Mouse (Mus musculus) heart, embryonic 16.5 days (tissue): ENCODE results near the gene Mgat5. TPM values are rescaled to one million over a fixed set of nuclear protein-coding genes. Genes with fewer than 3 reads are reported as not detected.

Source experiments
- ATAC-seq: fragments of 200-750 bp; cut with Nextera tagmentation; replicated peaks from 2 replicates; pipeline ENCODE4 v1.8.0; 2017; ENCODE audit warnings: moderate number of reproducible peaks; ENCODE audit not compliant: insufficient read depth, low FRiP score; ENCODE audit errors: extremely low read depth
- H3K27ac ChIP-seq: fragments of 300-500 bp; sonication (generic); 2 replicates; pipeline ENCODE4 v1.5.1; 2014; ENCODE audit warnings: mild to moderate bottlenecking, low read length, control low read depth, moderate library complexity
- H3K27me3 ChIP-seq: fragments of 300-500 bp; sonication (generic); 2 replicates; pipeline ENCODE4 v1.6.1; 2014; ENCODE audit warnings: low read length, mixed read lengths; ENCODE audit not compliant: control insufficient read depth, insufficient read depth
- H3K36me3 ChIP-seq: fragments of 300-500 bp; sonication (generic); 2 replicates; pipeline ENCODE4 v1.6.1; 2014; ENCODE audit not compliant: control insufficient read depth, insufficient read depth
- H3K4me1 ChIP-seq: fragments of 300-500 bp; sonication (generic); 2 replicates; pipeline ENCODE4 v1.6.1; 2014; ENCODE audit warnings: low read length, mixed read lengths; ENCODE audit not compliant: control insufficient read depth, insufficient read depth
- H3K4me2 ChIP-seq: fragments of 300-500 bp; sonication (generic); 2 replicates; pipeline ENCODE4 v1.6.1; 2014; ENCODE audit warnings: low read depth, mild to moderate bottlenecking, control low read depth, low read length
- H3K4me3 ChIP-seq: fragments of 300-500 bp; sonication (generic); 2 replicates; pipeline ENCODE4 v1.5.1; 2014; ENCODE audit warnings: mild to moderate bottlenecking, control low read depth, low read length
- H3K9ac ChIP-seq: fragments of 300-500 bp; sonication (generic); 2 replicates; pipeline ENCODE4 v1.6.1; 2014; ENCODE audit warnings: low read length, control low read depth
- H3K9me3 ChIP-seq: fragments of 300-500 bp; sonication (generic); replicated peaks from 2 replicates; pipeline ENCODE4 v1.6.1; 2016; ENCODE audit warnings: low read length; ENCODE audit not compliant: control insufficient read depth
- WGBS: fragments of 180-500 bp; shearing (Covaris S2); extraction: QIAGEN DNeasy Blood & Tissue Kit; methylation state at CpG from one replicate; pipeline ENCODE4 v1.1.7; 2014; 5-methylcytosine and 5-hydroxymethylcytosine counted together
- polyA plus RNA-seq: library from polyadenylated mRNA; unstranded; fragments of >200 nt; fragmentation: Nextera tagmentation; extraction: Ambion mirVana; gene quantifications from 2 replicates; pipeline ENCODE4 v1.2.1, GENCODE M21; 2015

The Mgat5 gene
- polyA plus RNA-seq, 1 experiment from 2014 or later = 5.1 TPM

DNA sequence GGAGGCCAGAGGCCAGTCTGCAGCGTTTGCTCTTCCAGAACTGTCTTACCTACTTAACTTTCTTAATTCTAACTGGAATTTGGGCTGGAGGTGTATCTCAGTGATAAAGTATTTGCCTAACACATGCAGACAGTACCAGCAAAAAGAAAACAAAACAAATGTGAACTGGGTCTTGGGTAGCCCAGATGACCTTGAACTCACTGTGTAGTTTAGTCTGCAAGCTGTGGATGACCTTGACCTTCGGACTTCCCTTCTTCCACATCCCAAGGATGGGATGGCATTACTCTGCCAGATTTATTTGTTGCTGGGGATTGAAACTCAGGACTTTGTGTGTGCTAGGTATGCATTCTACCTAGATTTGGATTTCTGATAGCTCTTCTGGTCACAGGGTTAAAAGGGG lies 24.2 kb downstream of the Mgat5 start:
- no peaks in the 10 kb centered on the region for H3K27me3 ChIP-seq
- no peaks in the 10 kb centered on the region for H3K36me3 ChIP-seq
- no peak overlapping the region for H3K9ac ChIP-seq
- no peak overlapping the region for H3K4me2 ChIP-seq
- no peak overlapping the region for H3K27ac ChIP-seq
- ATAC-seq = no peak
- H3K9me3 ChIP-seq = no peaks in the 10 kb centered on the region
- no peaks in the 10 kb centered on the region; the same call in 1 of the 2 replicates for H3K4me1 ChIP-seq
- no peak overlapping the region for H3K4me3 ChIP-seq
- WGBS = 85% methylated on average over 2 of the region's 2 CpGs

DNA sequence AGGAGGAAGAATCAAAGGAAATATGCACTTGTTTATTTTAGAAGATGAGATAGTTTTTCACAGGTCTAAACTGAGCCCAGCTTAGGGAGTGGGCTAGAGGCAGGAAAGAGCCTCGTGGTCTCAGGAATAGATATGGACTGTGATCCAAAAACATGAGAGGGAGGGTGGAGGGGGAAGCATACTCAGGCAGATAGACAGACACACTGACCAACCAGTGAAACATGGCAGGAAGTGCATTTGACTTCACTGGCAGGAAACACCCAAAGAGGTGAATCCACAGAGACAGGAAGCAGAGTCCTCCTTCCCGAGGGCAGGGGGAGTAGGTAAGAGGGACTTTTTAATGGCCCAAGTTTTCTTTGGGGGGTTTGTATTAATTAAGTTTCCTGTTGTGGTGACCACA lies 25.7 kb downstream of the Mgat5 start:
- no peaks in the 10 kb centered on the region for H3K9me3 ChIP-seq
- no peak overlapping the region for H3K4me3 ChIP-seq
- WGBS = 44% methylated on average over 2 of the region's 2 CpGs
- peak; percentile 49 for ATAC-seq
- H3K27me3 ChIP-seq = no peaks in the 10 kb centered on the region
- no peaks in the 10 kb centered on the region for H3K36me3 ChIP-seq
- H3K27ac ChIP-seq = 0 out of 2 replicates have a peak overlapping the region, but pooled peaks have one; percentile 4
- peaks cover 5% of the 10 kb centered on the region; the same call in 1 of the 2 replicates for H3K4me1 ChIP-seq
- H3K4me2 ChIP-seq = no peak overlapping the region; the same call in 1 of the 2 replicates
- H3K9ac ChIP-seq = no peak overlapping the region

DNA sequence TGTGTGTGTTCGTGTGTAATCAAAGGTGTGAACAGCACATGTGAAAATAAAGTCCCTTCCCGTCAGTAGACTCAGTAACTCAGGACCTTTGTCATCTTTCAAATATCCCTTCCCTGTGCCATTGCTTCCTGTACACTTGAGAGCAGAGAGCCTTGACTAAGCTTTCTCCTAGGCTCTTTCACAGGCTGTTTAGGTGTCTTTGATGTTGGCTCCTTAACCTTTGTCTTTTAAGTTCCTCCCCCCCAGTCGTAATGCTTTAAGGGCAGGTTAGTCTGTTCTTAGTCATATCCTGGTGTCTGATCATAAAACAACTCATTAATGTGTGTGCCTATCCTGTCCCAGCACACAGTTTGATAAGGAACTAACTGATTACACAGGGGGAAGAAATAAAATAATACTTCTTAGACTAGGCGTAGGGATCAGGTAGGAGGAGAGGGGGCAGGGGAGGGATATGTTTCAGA lies 28.4 kb downstream of the Mgat5 start:
- no peaks in the 10 kb centered on the region for H3K36me3 ChIP-seq
- no peak overlapping the region for H3K27ac ChIP-seq
- H3K27me3 ChIP-seq = no peaks in the 10 kb centered on the region
- no peak overlapping the region for H3K4me3 ChIP-seq
- no peak overlapping the region for H3K9ac ChIP-seq
- no peak overlapping the region for H3K4me2 ChIP-seq
- H3K4me1 ChIP-seq = peaks cover 5% of the 10 kb centered on the region; the same call in 1 of the 2 replicates
- no peaks in the 10 kb centered on the region for H3K9me3 ChIP-seq
- WGBS = 61% methylated on average over 4 of the region's 4 CpGs
- no peak for ATAC-seq

DNA sequence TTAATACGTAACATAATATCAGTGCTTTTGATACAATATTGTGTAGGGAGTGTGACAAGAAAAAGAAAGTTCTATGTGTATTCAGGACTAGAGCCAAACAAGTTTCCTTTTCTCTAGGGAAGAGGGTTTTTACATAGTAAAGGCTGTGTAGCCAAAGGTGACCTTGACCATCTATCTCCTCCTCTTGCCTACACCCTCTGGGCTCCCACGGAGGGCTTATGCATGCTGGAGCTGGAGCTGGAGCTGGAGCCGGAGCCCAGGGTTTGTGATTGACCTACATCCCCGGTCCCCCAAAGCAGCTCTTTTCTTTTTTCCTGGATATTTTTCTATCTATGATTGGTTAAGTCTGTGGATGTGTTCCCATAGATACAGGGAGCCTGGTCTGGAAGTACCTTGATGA lies 30.3 kb downstream of the Mgat5 start:
- Histone ChIP-seq H3K9me3 (no peaks in the 10 kb centered on the region), H3K4me3 (no peak overlapping the region), H3K27me3 (no peaks in the 10 kb centered on the region), H3K4me2 (no peak overlapping the region), H3K36me3 (no peaks in the 10 kb centered on the region), H3K4me1 (peaks cover 13% of the 10 kb centered on the region), H3K9ac (no peak overlapping the region), H3K27ac (no peak overlapping the region)
- WGBS = 55% methylated on average over 4 of the region's 4 CpGs
- ATAC-seq = no peak

DNA sequence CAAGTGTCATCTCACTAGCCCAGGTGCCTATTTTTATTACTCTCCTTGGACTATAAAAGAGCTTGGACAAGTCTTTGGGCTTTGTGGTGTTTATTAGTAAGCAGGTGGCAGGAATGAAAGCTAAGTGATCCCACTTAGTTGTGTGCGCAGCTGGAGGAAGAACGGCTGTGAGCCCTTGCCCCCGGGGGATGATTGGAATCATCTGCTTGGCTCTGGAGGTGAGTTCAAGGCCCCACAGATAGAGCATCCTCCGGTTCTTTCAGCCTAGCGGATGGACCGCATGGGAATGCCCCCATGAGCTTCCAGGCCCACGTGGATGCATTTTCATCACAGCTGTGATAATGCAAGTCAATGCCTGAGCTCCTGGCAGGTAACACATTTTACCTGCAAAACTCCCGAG lies 31.6 kb downstream of the Mgat5 start:
- no peak for ATAC-seq
- H3K27ac ChIP-seq = no peak overlapping the region
- H3K36me3 ChIP-seq = no peaks in the 10 kb centered on the region
- no peaks in the 10 kb centered on the region for H3K9me3 ChIP-seq
- peaks cover 14% of the 10 kb centered on the region for H3K4me1 ChIP-seq
- H3K27me3 ChIP-seq = no peaks in the 10 kb centered on the region
- no peak overlapping the region for H3K4me3 ChIP-seq
- WGBS = 82% methylated on average over 8 of the region's 8 CpGs
- H3K4me2 ChIP-seq = no peak overlapping the region
- no peak overlapping the region for H3K9ac ChIP-seq

GRCm38 (mm10) chr1:127238871-127239314 lies 34.1 kb downstream of the Mgat5 start:
- Histone ChIP-seq H3K9me3 (no peaks in the 10 kb centered on the region), H3K27me3 (no peaks in the 10 kb centered on the region), H3K4me1 (peaks cover 26% of the 10 kb centered on the region), H3K4me3 (no peak overlapping the region), H3K9ac (no peak overlapping the region), H3K36me3 (no peaks in the 10 kb centered on the region), H3K27ac (peak overlapping the region; percentile 33), H3K4me2 (no peak overlapping the region)
- WGBS = 68% methylated on average over 6 of the region's 6 CpGs
- no peak for ATAC-seq

GRCm38 (mm10) chr1:127239914-127240313 lies 35.1 kb downstream of the Mgat5 start:
- Histone ChIP-seq H3K27me3 (no peaks in the 10 kb centered on the region), H3K27ac (peak overlapping the region; percentile 33; the same call in 1 of the 2 replicates), H3K36me3 (no peaks in the 10 kb centered on the region), H3K4me1 (peaks cover 32% of the 10 kb centered on the region), H3K9ac (no peak overlapping the region), H3K4me3 (no peak overlapping the region), H3K9me3 (no peaks in the 10 kb centered on the region), H3K4me2 (no peak overlapping the region)
- WGBS = 31% methylated on average over 6 of the region's 6 CpGs
- ATAC-seq = peak; percentile 44

- Histone ChIP-seq H3K4me3 (no peak overlapping the region), H3K4me2 (peak overlapping the region; percentile 35), H3K9me3 (no peaks in the 10 kb centered on the region), H3K9ac (no peak overlapping the region), H3K4me1 (peaks cover 40% of the 10 kb centered on the region), H3K36me3 (no peaks in the 10 kb centered on the region), H3K27me3 (no peaks in the 10 kb centered on the region), H3K27ac (peak overlapping the region; percentile 51)
- ATAC-seq = no peak
- WGBS = 71% methylated on average over 15 of the region's 15 CpGs
Measured at GRCm38 (mm10) chr1:127242151-127242887, 37.5 kb downstream of the Mgat5 start.

GRCm38 (mm10) chr1:127242888-127243588 lies 38.2 kb downstream of the Mgat5 start:
- Histone ChIP-seq H3K9ac (no peak overlapping the region), H3K9me3 (no peaks in the 10 kb centered on the region), H3K4me2 (peak overlapping the region; percentile 35), H3K27me3 (no peaks in the 10 kb centered on the region), H3K4me1 (peaks cover 40% of the 10 kb centered on the region), H3K36me3 (no peaks in the 10 kb centered on the region), H3K4me3 (no peak overlapping the region), H3K27ac (peak overlapping the region; percentile 51)
- ATAC-seq = no peak
- 50% methylated on average over 6 of the region's 6 CpGs for WGBS
